Comparison of ENCODE assay signal across 11 mouse cellular contexts in the genomic region with DNA sequence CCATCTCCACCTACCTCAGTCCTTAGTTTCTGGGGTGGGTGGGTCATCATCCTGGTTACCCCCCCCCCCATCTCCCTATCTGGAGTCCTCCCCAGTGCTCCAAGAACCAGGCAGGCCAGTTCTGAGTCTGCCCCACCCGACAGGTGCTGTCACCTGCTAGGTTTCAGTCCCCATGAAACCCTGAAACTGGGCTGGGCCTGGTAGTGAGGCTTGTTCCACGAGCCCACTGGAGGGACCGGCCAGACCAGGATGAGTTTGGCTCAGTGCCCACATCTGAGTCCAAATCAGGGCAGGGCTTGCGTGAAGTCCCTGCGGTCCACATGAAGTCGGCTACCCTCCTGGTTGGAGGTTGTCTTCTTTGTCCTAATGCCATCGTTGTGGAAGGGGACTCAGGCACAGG. TPM values are rescaled to one million over a fixed set of nuclear protein-coding genes. Genes with fewer than 3 reads are reported as not detected.
DNase-seq lines count a peak whose midpoint lies in the region; ATAC-seq lines count a peak whose summit lies in the region.
"Had no signal": no experiment of that assay in that cellular context is flagged by ENCODE, and none has a peak within 500 bp of the region (broad histone marks: within the 10 kb centered on the region; RNA-seq: fewer than 3 reads in every experiment).

No protein-coding gene starts in this region.

- no peaks in the 10 kb centered on the region for H3K36me3 ChIP-seq in midbrain, embryonic 14.5 days (ENCODE audit: control insufficient read depth, insufficient read depth, low read length)
- no peaks in the 10 kb centered on the region for H3K36me3 ChIP-seq in midbrain, embryonic 15.5 days (replicated peaks)
- no peaks in the 10 kb centered on the region; the same call in 1 of the 2 replicates for H3K36me3 ChIP-seq in hindbrain, embryonic 12.5 days
- H3K36me3 ChIP-seq: embryonic facial prominence, embryonic 12.5 days; G1E had no signal

- H3K27me3 ChIP-seq in midbrain, embryonic 14.5 days (ENCODE audit: control insufficient read depth, insufficient read depth, low read length): no peaks in the 10 kb centered on the region
- H3K27me3 ChIP-seq in midbrain, embryonic 15.5 days (replicated peaks): no peaks in the 10 kb centered on the region
- H3K27me3 ChIP-seq in hindbrain, embryonic 12.5 days: no peaks in the 10 kb centered on the region
- H3K27me3 ChIP-seq: embryonic facial prominence, embryonic 12.5 days had no signal

- H3K4me1 ChIP-seq in midbrain, embryonic 14.5 days (ENCODE audit: control insufficient read depth, insufficient read depth, low read length): peaks cover 10% of the 10 kb centered on the region
- peaks cover 25% of the 10 kb centered on the region for H3K4me1 ChIP-seq in midbrain, embryonic 15.5 days
- peaks cover 32% of the 10 kb centered on the region for H3K4me1 ChIP-seq in hindbrain, embryonic 12.5 days

- ATAC-seq in midbrain, embryonic 14.5 days (ENCODE audit: low FRiP score, low TSS enrichment): no peak
- ATAC-seq in midbrain, embryonic 15.5 days (replicated peaks): no peak
- ATAC-seq in hindbrain, embryonic 12.5 days (ENCODE audit: low FRiP score): no peak

- peak; percentile 61 to 73 for DNase-seq in cerebellum, postnatal 14 days
- DNase-seq in cerebellum, adult 11 months: no peak
- DNase-seq in midbrain, embryonic 14.5 days: peak; percentile 29
- peak; percentile 73 for DNase-seq in lung, postnatal 14 days
- DNase-seq in embryo, embryonic 9.5 days (ENCODE audit: extremely low spot score): no peak
- DNase-seq in frontal cortex, postnatal 14 days (ENCODE audit: low spot score in 2 of 2): no peak
- DNase-seq: adrenal gland, adult 2 months had no signal

- WGBS in midbrain, embryonic 14.5 days: 74% methylated on average over 7 of the region's 7 CpGs
- WGBS in midbrain, embryonic 15.5 days: 65% methylated on average over 7 of the region's 7 CpGs
- 84% methylated on average over 7 of the region's 7 CpGs for WGBS in hindbrain, embryonic 12.5 days

- no peak overlapping the region; the same call in 1 of the 2 replicates for H3K27ac ChIP-seq in midbrain, embryonic 14.5 days (replicated peaks; ENCODE audit: low read depth, low read length)
- no peak overlapping the region for H3K27ac ChIP-seq in midbrain, embryonic 15.5 days
- H3K27ac ChIP-seq in hindbrain, embryonic 12.5 days: no peak overlapping the region
- H3K27ac ChIP-seq: embryonic facial prominence, embryonic 12.5 days had no signal

- no peak overlapping the region for H3K4me2 ChIP-seq in midbrain, embryonic 14.5 days (ENCODE audit: low read length)
- H3K4me2 ChIP-seq in midbrain, embryonic 15.5 days: no peak overlapping the region
- H3K4me2 ChIP-seq in hindbrain, embryonic 12.5 days (replicated peaks): no peak overlapping the region
- H3K4me2 ChIP-seq: embryonic facial prominence, embryonic 12.5 days had no signal

- H3K9me3 ChIP-seq in midbrain, embryonic 14.5 days (ENCODE audit: control insufficient read depth, low read length): no peaks in the 10 kb centered on the region
- H3K9me3 ChIP-seq in midbrain, embryonic 15.5 days: no peaks in the 10 kb centered on the region
- H3K9me3 ChIP-seq in hindbrain, embryonic 12.5 days (replicated peaks): no peaks in the 10 kb centered on the region
- H3K9me3 ChIP-seq: embryonic facial prominence, embryonic 12.5 days had no signal

- no peak overlapping the region for H3K9ac ChIP-seq in midbrain, embryonic 14.5 days (replicated peaks; ENCODE audit: low read length)
- no peak overlapping the region for H3K9ac ChIP-seq in midbrain, embryonic 15.5 days
- no peak overlapping the region for H3K9ac ChIP-seq in hindbrain, embryonic 12.5 days
- H3K9ac ChIP-seq: embryonic facial prominence, embryonic 12.5 days had no signal

- H3K4me3 ChIP-seq in midbrain, embryonic 14.5 days (replicated peaks; ENCODE audit: low read depth, low read length): no peak overlapping the region
- H3K4me3 ChIP-seq in midbrain, embryonic 15.5 days: no peak overlapping the region
- no peak overlapping the region for H3K4me3 ChIP-seq in hindbrain, embryonic 12.5 days
- H3K4me3 ChIP-seq: embryonic facial prominence, embryonic 12.5 days had no signal

RNA-seq across cellular contexts. Expression of a gene that starts 23.1 kb away (rescaled TPM):
- 13.6 and 19.8 TPM in 2 replicates for polyA plus RNA-seq in midbrain, embryonic 14.5 days (2014; fragmentation: Nextera tagmentation; extraction: Ambion mirVana)
- 29.7 and 31.3 TPM in 2 replicates for polyA plus RNA-seq in midbrain, embryonic 15.5 days (2015; fragmentation: Nextera tagmentation; extraction: Ambion mirVana)
- polyA plus RNA-seq in hindbrain, embryonic 12.5 days (2016; fragmentation: Nextera tagmentation; extraction: Ambion mirVana): 42.2 and 43.8 TPM in 2 replicates

RNA-seq across cellular contexts. Expression of a gene that starts 51.9 kb away (rescaled TPM):
- polyA plus RNA-seq in midbrain, embryonic 14.5 days (2014; fragmentation: Nextera tagmentation; extraction: Ambion mirVana): 240 and 245 TPM in 2 replicates
- 324 and 330 TPM in 2 replicates for polyA plus RNA-seq in midbrain, embryonic 15.5 days (2015; fragmentation: Nextera tagmentation; extraction: Ambion mirVana)
- 102 and 105 TPM in 2 replicates for polyA plus RNA-seq in hindbrain, embryonic 12.5 days (2016; fragmentation: Nextera tagmentation; extraction: Ambion mirVana)

Comparison
In these comparisons a context has a peak if more than half of its experiments do, and no peak if none do; other contexts are left out.
1. DNase-seq: peak in cerebellum, postnatal 14 days (2 of 2), midbrain, embryonic 14.5 days (single experiment) and lung, postnatal 14 days (single experiment); none in cerebellum, adult 11 months (single experiment), embryo, embryonic 9.5 days (single experiment) and frontal cortex, postnatal 14 days (0 of 2).